Mouse (Mus musculus) c-Kit-negative CD71-positive TER-119-positive erythroid progenitor cells, embryonic 14.5 days (primary cell): Measurements from ENCODE around the gene Spata32.
"Not testable (repeated sequence)": the region's sequence is repeated elsewhere in the genome, so short reads cannot be mapped to it uniquely, and the experiment has no call there.

ENCODE experiments used
- DNase-seq: peaks from one replicate; pipeline ENCODE4 v3.0.0-alpha.2; 2013; ENCODE audit warnings: low read depth, low spot score

The Spata32 gene

DNA sequence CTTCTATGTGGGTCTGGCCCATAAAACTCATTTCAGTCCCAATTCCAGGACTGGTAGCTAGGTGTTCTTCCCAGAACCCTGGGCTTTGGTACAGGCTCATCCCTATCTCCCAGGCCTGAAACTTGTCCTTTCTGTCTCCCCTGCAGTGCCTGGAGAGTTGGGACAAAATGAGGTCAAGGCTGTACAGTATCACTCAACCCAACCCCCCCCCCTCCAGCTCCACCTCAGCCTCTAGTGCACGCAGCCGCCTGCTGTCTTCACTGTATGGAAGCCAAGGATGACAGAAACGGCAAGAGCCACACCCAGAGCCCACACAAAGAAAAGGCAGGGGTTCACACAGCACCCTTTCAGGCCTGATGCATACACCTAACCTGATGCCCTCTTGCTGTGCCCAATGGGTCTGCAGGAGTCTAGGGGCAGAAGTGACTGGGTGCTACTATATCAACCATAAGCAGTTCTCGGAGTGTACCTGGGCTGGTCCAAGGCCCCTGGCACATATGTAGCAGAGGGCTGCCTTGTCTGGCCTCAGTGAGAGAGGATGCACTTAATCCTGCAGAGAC, 28.6 kb upstream of the Spata32 start:
- no peak for DNase-seq

DNA sequence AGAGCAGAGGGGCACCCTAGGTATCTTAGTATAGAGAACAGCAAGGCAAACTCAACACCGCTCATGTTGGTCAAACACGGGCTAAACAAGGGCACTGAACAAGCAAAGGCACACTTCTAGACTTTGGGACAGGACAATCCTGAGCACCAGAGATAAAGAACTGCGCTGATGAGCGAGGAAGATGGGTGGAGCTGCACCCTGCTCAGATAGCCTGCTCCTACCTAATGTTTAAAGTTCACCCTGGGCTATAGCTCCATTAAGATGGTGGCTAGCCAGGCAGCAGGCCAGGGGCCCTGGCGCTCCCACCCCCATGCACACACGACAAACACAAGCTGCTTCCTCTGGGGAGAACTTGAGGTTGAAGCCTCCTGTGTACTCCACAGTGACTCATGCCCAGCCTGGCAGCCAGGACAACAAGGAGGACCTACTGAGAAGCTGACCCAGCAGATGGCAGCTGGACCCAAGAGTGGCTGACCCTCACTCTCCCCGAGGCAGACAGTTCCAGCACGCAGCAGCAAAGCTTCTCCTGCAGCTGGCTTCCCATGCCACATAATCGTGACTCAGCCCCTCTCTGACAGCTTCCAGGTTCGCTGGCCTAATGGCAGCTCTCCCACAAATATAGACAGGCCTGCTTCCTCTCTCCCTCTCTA, 28.0 kb upstream of the Spata32 start:
- no peak for DNase-seq

DNA sequence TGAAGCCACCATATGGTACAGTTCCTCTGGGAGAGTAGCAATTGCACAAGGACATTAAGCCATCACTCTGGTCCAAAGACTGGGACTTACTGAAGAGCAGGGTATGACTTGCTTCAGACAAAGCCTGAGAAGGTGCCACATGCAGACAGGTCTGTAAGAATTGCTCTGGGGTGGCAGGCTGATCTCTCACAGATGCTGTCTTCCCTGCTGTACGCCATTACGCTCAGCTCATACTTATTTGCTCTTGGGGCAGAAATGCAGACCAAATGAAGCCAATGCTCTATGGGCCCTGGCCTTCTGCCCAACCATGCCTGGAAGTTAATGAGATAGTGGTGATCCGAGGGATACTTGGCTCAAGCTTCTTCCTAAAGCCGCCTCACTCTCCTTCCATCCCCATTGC, 26.6 kb upstream of the Spata32 start:
- DNase-seq: no peak

DNA sequence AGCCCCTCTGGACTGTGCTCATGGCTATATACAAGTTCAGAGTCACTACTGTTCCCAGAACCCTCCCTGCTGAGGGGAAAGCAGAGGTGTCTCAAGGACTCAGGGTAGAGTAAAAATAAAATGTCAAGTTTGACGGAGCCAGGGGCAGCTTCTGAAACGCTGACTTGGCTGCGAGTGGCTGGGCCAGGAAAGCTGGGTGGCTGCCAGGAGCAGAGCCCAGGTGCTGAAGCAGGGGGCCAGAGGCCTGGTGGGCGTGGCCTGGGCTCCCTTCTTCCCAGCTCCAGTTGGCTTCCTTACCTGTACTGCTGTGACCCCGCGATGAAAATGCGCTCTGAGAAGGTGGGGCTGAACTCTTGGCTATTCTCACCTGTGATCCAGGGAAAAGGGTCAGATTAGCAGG, 22.5 kb upstream of the Spata32 start:
- no peak for DNase-seq

DNA sequence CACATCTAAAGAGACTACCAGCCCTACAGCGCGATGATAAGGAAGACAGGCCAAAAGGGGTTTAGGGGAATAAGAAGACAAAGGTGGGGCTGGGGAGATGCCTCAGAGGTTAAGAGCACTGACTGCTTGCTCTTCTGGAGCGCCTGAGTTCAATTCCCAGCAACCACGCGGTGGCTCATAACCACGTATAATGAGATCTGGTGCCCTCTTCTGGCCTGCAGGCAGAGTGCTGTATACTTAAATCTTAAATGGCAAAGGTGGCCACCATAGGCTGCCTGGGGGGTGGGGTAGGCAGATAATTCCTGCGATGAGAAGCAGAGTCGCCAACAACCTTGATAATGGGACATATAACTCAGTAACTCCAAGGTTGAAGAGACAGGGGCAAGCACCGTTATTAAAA, 19.5 kb upstream of the Spata32 start:
- DNase-seq: no peak

DNA sequence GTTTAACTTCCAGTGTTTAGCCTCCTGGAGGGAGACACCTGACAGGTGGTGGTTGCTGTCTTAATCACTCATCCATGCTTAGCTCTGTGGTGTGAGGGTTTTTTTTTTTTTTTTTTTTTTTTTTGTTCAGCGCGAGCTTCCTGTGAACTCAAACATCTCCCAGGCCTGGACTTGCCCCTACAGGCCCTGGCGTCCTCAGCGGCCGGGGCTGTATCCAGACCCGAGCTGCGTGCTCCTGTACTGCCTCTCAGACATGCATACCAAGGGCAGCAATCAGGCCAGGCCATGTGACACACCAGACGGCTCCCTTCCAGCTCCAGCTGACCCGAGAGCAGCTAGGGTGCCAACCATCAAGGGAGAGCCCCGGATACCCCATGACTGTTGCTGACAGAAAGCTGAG, 18.7 kb upstream of the Spata32 start:
- DNase-seq: no peak

DNA sequence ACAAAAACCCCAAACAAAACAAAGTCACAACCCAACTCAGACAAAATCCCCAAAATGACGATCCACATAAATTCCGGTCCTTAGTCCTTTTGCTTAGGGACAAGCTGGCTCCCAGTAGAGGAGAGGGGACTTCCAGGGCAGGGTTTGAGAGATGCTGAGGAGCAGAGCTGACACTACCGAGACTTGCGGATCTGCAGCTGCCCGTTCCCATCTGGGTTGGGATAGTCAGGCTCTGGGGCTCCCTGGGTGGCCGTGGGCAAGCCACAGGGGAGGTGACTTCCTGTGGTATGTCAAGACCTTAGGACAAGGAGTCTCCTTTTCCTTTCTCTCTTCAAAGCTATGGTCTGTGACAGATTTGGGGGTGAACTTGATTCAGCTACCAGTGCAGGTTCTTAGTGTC, 18.2 kb upstream of the Spata32 start:
- DNase-seq: no peak

DNA sequence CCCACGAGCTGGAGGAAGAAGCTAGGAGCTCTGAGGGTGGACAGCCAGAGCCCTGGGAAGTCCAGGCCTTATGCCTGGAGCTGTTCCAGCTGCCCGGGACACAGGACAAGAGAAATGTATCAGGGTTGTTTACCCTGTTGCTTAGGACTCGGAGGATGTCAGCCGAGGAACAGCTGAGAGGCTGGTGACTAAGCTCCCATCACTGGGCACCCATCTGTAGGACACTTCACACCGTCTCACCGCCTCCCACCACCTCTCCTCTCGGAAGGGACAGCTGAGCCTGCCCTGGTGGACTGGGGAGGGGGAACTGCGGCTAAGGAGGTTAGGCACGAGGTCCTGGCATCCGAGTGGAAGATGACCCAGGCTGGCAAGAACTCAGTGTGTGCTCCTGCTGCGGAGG, 17.5 kb upstream of the Spata32 start:
- DNase-seq: no peak

DNA sequence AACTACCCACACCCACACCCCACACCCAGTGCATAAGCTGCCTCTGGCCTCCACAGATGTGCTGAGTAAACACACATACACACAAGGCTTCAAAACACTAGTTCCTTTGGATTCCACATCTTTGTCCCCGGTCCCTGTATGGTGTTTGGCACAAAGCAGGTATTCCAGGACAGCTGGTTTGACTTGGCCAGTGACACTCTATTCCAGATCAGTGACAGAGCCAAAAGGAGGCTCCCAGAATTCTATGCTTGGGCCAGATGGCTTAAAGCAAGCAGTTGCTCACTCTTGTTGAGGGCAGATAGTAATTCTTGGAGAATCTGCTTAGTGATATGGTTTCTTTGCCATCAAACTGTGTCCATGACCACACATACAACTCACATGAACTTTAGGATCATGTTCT, 16.2 kb upstream of the Spata32 start:
- DNase-seq: no peak

DNA sequence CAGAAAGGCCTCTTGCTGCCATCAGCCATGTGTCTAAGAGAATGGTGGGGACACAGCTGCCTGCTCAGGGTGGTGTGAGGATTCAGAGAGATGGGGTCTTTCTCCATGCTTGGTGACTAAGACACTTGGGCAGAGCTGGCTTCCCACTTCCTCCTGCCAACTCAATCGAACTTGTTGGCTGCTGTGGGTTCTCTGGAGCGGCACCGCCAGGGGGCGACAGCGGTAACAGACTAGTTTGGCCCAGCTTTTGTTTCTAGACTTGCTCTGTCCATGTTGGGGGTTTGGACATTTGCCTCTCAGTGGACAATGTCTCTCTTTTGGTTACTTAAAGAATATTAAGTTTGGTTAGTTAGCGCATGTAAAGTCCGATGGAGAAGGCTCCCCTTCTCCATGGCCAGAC, 14.7 kb upstream of the Spata32 start:
- no peak for DNase-seq

DNA sequence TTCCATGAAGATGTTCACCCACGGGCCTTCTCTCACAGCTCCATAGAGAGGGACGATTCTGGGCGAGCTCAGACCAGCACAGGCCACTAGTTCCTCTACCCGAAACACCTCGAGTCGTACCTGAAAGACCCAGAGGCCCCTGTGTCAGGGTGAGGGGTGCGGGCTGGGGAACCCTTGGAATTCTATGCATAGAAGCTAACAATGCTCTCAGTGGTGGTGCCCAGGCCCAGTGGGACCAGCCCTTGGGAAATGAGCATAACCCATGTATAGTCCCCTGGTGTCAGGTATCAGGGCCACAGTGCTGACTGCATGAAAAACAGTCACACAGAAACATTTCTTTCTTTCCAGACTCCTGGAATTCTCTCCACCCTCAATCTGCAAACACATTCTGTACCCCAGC, 13.1 kb upstream of the Spata32 start:
- DNase-seq: no peak

DNA sequence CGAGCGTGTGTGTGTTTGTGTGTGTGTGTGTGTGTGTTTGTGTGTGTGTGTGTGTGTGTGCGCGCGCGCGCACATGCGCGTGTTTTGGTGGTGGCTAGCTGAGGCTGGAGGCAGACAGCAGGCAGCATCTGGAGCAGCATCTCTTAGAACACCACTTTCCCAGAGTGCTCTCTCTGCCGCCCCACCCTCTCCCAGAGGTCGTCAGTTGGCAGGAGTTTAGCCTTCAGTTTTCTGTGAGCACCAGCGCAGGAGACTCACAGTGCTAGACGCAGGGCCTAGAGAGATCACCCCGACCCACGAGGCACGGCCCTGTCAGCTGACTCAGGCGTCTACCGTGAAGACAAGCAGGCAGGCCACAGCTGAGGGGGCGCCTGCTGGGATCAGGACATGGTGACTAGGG, 12.4 kb upstream of the Spata32 start:
- DNase-seq: no peak

DNA sequence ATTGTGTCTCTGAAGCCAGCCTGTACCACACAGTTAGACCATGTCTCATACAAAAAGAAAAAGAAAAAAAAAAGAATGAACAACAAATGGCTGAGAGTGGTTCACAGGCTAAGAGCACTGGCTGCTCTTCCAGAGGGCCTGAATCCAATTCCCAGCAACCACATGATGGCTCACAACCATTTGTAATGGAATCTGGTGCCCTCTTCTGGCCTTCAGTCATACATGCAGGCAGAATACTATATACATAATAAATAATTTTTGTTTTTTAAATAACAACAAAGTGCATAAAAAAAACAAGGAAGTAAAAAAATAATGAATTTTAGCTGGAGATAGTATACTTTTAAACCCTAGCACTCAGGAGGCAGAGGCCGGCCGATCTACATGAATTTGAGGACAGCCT, 11.4 kb upstream of the Spata32 start:
- no peak for DNase-seq

DNA sequence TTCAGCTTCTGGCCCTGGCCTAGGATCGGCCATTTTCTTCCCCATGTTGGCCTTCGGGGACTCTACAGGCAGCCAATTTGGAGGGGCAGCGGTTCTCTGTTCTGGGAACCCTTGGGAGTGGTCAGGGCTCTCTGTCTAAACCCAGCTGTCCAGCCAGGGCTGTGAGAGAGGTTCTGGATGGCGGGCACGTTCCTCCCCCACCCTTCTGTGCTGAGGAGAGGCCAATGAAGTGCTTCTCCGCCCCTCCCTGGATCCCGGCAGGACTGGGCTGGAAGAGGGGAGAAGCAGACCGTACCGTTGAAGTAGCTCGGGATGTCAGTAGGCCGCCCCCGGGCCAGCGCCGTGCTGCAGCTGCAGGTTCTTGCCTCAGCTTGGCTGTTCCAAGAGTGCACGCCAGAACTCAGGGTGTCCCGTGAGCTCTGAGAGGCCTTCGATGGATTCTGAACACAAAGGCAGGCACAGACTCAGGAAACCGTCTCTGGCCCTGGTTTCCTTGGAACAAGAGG, 5.8 kb upstream of the Spata32 start:
- DNase-seq: no peak

DNA sequence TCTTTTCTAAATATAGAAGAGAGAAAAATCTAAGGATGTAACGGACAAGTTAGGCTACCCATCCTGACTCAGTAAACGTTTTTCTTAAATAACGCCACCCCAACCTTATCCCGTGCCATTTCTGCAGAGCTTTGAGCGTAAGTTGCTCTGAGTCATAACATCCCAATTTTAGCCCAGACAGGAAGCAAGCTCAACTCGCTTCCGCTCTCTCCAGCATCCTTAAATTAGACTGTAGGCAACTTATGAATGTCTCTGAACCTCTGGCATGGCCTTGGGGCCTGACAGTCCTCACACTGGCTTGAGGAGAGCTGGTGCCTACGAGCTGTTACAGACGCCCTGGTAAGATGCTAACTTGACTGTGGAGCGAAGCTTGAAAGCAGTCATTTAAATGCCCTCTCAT, 5.2 kb upstream of the Spata32 start:
- DNase-seq: no peak

DNA sequence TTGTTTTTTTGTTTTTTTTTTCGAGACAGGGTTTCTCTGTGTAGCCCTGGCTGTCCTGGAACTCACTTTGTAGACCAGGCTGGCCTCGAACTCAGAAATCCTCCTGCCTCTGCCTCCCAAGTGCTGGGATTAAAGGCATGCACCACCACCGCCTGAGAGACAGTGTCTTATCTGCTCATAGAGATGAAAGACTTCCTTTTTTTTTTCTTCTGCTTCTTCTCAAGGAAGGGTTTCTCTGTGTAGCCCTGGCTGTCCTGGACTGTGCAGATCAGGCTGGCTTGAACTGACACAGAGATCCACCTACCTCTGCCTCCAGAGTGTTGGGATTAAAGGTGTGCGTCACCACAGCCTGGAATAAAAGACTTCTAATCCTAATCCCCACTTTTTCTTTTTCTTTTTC, 4.5 kb upstream of the Spata32 start:
- not testable (repeated sequence) for DNase-seq

DNA sequence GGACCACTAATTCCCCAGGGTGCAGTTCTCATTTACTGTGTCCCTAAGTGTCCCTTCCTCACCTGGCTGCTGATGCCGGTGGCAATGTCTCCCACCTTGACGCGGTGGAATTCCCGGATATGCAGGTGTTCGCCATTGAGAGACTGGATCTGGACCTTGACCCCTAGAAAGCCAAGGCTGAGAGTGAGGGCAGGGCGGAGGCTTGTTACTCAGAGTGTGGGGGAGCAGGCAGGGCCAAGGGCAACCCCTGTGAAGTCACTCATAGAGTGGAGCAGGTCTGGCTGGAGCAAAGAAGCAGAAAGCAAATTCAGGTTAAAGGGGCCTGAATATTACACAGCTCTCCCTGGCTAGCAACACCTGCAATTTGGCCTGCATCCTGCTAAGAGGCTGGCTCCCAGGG, 3.2 kb upstream of the Spata32 start:
- DNase-seq: no peak

DNA sequence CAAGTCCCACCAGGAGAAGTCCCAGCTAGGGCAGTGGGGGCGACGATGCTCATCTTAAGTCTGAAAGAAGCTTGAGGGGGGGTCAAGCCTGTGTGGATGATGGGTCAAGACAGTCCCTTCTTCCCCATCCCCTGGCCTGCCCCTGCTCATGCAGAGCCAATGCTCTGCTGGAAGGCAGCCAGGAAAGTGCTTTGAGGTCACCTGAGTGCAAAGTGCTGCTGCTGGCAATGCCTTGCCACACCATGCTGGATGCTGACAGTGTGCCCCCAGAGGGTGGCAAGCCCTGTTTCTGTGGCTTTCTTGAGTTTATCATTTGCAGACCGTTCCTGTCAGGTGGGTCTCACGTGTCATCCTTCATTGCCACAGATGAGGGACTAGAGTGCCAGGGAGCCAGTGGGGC, 1.8 kb upstream of the Spata32 start:
- DNase-seq: no peak

DNA sequence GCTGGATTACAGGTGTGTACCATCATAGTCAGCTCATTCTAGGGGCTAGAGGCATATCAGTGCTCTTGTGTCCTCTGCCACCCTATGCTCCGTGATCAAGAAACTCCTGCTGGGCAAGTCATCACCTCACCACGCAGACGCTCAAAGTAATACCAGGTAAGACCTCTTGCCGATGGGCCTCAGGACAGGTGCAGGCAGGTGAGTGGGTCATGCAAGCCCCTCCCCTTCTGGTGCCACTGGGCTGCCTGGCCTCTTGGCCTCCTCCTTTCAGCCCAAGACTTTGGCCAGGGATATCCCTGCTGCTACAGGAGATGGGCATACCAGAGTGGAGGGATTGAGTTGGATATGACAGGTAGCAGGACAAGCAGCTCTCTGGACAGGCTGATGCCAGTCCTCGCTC, 1.0 kb upstream of the Spata32 start:
- DNase-seq: no peak

DNA sequence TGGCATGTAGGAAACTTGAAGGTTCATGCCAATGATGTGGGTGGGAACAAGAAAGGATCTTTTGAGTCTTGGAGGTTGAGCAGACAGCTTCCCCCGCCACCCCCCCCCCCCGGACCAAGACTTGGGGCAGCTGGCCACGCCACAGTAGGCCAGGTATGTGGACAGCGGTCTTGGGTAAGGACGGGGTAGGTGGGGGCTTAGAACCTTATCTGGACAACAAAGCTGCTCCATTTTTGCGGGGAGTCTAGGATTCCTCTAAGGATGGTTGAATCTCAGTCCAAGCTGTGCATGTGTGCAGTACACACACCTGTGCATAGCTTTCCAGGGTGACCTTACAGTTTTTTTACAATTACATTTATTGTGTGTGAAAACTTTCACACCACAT, 277 bp upstream of the Spata32 start:
- no peak for DNase-seq

DNA sequence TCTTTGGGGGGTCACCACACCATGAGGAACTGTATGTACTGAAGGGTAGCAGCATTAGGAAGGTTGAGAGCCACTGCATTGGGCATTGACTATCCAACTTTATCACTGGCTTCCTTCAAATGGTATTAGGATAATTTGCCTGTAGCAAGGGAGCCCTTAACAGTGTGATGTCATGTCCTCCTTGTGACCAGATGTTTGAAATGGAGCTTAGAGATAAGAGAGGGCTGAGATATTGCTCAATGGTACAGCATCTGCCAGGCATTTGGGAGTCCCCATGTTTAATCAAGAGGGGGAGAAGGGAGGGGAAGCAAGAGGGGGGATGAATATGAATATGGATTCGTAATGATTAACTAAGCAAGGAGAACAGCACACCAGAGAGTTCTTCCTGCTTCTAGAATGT, 2.9 kb downstream of the Spata32 start:
- no peak for DNase-seq

DNA sequence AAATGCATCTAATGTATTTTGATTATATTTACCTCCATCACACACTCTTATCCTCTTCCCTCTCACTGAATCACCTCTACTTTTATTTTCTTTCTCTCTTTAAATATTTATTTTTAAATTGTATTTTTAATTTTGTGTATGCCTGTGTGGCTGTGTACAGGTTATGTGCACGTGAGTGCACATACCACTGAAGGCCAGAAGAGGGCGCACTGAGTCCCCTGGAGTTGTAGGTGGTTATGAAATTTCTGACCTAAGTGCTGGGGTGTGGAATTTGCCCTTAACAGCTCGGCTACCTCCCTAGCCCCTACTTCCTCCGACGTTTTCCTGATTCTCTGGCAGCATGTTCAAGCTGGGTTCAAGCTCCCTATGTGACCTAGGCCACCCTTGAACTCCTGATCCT, 4.5 kb downstream of the Spata32 start:
- DNase-seq: no peak

DNA sequence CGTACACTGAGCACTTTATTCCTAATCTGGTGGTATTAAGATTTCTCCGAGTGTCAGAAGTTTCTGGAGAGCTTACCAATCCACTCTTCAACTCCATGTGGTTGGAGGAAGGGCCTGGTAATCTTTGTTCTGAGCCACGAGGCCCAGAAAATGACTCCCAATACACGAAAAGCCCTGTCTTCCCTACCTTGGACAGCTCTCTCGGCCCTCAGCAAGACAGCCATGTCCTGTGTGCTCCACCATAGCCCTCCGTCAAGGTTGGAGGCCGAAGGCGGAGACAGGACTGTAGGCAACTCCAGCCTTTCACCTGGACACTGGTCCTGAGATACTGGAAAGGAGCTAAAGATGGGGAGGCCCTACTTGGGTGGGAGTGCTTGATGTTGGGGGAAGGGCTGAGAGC, 7.9 kb downstream of the Spata32 start:
- no peak for DNase-seq

DNA sequence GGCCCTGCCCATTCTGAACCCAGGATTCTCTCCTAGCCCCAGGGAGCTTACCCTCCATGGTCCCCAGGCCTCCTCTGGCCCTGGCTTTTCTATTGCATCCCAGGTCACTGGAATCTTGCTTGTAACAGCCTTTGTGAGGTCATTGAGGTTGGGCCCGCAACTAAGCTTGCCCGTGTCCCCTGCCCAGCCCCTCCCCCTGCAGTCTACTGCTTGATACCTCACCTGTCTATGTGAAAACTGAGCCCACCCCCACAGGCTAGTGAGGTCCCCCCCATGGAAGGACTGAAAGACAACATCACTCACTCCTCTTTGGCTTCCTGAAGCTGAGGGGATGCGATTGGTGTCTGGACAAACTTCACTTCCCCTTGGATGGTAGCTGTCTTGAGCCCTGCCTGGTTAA, 9.8 kb downstream of the Spata32 start, which contains the start of gene 1700023F06Rik:
Gene 1700023F06Rik (minus strand): TSS at position 101 of the 400 bp plus-strand sequence.
- DNase-seq: no peak
